Mouse (Mus musculus) megakaryocyte, embryonic 14.5 days (primary cell): Measurements from ENCODE around the gene Mtrr. TPM values are rescaled to one million over a fixed set of nuclear protein-coding genes. Genes with fewer than 3 reads are reported as not detected.
"Not testable (repeated sequence)": the region's sequence is repeated elsewhere in the genome, so short reads cannot be mapped to it uniquely, and the experiment has no call there.

Experiments used
- H3K27me3 ChIP-seq: replicated peaks from 2 replicates; pipeline ENCODE3; 2012; ENCODE audit warnings: inconsistent platforms
- H3K36me3 ChIP-seq: replicated peaks from 2 replicates; pipeline ENCODE3; 2012; ENCODE audit warnings: low read length, inconsistent platforms, mixed read lengths
- H3K4me1 ChIP-seq: 2 replicates; pipeline ENCODE4 v1.6.1; 2012; ENCODE audit warnings: inconsistent platforms
- H3K4me3 ChIP-seq: replicated peaks from 2 replicates; pipeline ENCODE3; 2012; ENCODE audit warnings: moderate library complexity, mild to moderate bottlenecking, inconsistent platforms
- H3K9me3 ChIP-seq: 2 replicates; pipeline ENCODE4 v1.6.1; 2012; ENCODE audit warnings: inconsistent platforms
- FLI1 ChIP-seq: IDR thresholded peaks from 2 replicates; pipeline ENCODE4 v1.6.1; 2012; ENCODE audit warnings: low read length, inconsistent platforms, mixed read lengths
- GATA1 ChIP-seq: IDR thresholded peaks from 3 replicates; pipeline ENCODE4 v1.6.1; 2012; ENCODE audit warnings: mixed read lengths, low read length, inconsistent platforms, borderline replicate concordance
- polyA plus RNA-seq: library from polyadenylated mRNA; stranded (reverse); fragments of >175 nt; gene quantifications from 2 replicates; pipeline ENCODE4 v1.2.3, GENCODE M21; 2012; ENCODE audit warnings: low replicate concordance; ENCODE audit not compliant: insufficient read depth

Mtrr gene
- polyA plus RNA-seq, 1 experiment: 4.9 TPM

- H3K4me1 ChIP-seq: no peaks in the 10 kb centered on the region
- TF ChIP-seq GATA1: no peak
- no peak for TF ChIP-seq FLI1
- no peaks in the 10 kb centered on the region for H3K27me3 ChIP-seq
- no peaks in the 10 kb centered on the region for H3K9me3 ChIP-seq
- H3K36me3 ChIP-seq: peaks cover 90% of the 10 kb centered on the region
- H3K4me3 ChIP-seq: no peak overlapping the region
Measured at GRCm38 (mm10) chr13:68572247-68572646, 9.7 kb downstream of the Mtrr start.

DNA sequence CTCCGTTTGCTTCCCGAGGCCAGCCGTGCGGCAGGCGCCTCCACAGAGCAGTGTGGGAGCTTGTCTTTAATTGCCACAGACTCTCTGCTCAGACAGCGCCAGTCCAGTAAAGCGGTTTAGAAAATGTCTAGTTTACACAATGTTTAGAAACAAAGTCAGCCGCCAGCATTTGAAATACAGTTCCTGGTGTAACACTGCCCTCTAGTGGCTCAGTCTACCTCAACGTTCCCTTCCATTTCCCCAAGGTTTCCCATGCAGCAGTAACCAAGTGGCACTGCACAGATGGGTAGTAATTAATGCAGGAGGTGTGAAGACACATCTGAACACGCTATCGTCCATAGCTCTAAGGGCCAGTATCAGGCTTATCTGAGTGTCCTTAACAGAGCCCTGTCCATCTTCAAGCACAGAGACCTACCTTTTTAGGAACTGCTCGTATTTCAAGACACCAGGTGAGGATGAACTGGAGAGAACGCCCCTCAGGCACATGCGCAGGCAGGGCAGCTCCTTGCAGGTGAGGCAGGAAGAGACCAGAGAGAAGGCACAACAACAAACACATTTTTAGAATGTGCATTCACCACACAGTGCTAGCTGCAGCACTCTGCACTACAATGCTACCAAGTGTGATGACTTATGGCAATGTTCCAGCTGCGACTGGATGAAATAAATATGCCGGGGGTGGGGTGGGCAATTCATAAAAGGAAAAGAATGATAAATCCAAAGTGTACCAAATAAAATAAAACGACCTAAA lies 12.2 kb downstream of the Mtrr start:
- TF ChIP-seq FLI1 (no peak), GATA1 (no peak)

DNA sequence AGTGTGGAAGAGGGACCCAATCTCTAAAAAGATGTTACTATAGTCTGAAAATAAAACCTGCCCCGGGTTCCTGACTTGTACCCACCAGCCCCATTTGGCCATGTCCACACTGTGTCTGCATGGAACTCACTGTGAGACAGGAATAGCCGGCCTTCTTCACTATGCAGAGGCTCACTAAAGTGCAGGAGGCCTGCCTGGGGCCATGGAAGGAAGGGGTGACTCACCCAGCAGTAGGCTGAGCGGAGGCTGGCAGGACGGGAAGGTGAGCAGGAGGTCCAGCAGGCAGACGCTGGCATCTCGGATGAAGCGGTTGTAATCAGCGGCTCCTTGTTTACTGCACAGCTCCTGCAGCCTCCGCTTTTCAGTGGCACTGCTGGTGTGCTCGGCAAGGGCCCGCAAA lies 13.4 kb downstream of the Mtrr start:
- Histone ChIP-seq H3K27me3 (no peaks in the 10 kb centered on the region), H3K9me3 (no peaks in the 10 kb centered on the region), H3K4me3 (no peak overlapping the region), H3K4me1 (no peaks in the 10 kb centered on the region), H3K36me3 (peaks cover 93% of the 10 kb centered on the region)
- no peak for TF ChIP-seq FLI1
- TF ChIP-seq GATA1: no peak

More for the DNA sequence above, 12.2 kb downstream of the Mtrr start:
- no peaks in the 10 kb centered on the region for H3K4me1 ChIP-seq
- no peaks in the 10 kb centered on the region for H3K27me3 ChIP-seq
- no peaks in the 10 kb centered on the region for H3K9me3 ChIP-seq
- H3K4me3 ChIP-seq: no peak overlapping the region
- H3K36me3 ChIP-seq: peaks cover 90% of the 10 kb centered on the region

DNA sequence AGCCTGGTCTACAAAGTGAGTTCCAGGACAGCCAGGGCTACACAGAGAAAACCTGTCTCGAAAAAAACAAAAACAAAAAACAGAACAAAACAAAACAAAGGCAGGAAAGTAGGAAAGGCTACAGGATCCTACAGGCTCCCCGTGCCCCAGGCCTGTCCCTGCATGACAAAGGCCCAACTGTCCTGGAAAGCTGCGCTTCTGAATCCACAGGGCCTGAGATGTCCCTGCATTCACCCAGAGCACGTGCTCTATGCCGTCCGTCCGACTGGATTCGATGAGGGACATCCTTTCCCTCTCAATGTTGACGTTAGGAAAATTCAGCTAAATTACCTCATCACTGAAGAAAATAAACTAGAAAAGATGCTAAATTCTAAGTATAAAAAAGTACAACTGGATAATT lies 13.8 kb downstream of the Mtrr start:
- H3K9me3 ChIP-seq: no peaks in the 10 kb centered on the region
- no peak overlapping the region for H3K4me3 ChIP-seq
- TF ChIP-seq GATA1: no peak
- TF ChIP-seq FLI1: no peak
- H3K36me3 ChIP-seq: peaks cover 93% of the 10 kb centered on the region
- H3K27me3 ChIP-seq: no peaks in the 10 kb centered on the region
- no peaks in the 10 kb centered on the region for H3K4me1 ChIP-seq

GRCm38 (mm10) chr13:68553391-68553790 lies 28.6 kb downstream of the Mtrr start:
- not testable (repeated sequence) for H3K4me3 ChIP-seq, H3K36me3 ChIP-seq, H3K9me3 ChIP-seq, H3K27me3 ChIP-seq, H3K4me1 ChIP-seq

Other genes with a start within 250 kb of the Mtrr start
- 0.28 TPM in 1 of 2 replicates, not detected in the other for gene Fastkd3, start 85 bp upstream of the Mtrr start, polyA plus RNA-seq
- not detected in 2 replicates for gene 1700001L19Rik, start 15.3 kb upstream of the Mtrr start, polyA plus RNA-seq